Mouse (Mus musculus): ENCODE measurements around the gene Agk.
A peak's percentile ranks its signal among the peaks of the same experiment; 100 is the strongest.

Agk gene

GRCm38 (mm10) chr6:40324897-40325841 lies at the start of gene Agk:
Gene Agk, plus strand, starts transcription at chr6:40325172.
- DNase-seq (ENCODE audit: low spot score) = peak; percentile 80

- DNase-seq (ENCODE audit: low spot score) = no peak
Observed at GRCm38 (mm10) chr6:40300707-40301106, 24.3 kb upstream of the Agk start.

DNA sequence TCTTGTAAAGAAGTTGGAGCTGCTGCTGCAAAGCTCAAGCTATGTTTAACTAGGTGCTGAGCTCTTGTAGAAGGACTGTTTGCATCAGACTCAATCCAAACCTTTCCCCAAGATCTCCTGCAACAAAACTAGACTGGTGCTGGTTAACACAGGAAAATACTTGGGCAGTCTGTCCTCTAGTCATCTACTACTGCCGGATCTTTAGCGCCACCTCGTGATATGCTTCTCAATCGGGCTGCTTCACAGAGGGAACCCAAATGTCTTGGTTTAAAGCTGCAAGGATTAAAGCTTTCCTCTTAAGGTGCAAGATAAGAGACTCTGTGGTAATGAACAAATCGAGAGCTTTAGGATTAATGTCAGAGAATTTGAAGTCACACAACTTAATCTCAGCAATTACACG lies 21.6 kb upstream of the Agk start:
- peak; percentile 12 for DNase-seq (ENCODE audit: low spot score)

DNA sequence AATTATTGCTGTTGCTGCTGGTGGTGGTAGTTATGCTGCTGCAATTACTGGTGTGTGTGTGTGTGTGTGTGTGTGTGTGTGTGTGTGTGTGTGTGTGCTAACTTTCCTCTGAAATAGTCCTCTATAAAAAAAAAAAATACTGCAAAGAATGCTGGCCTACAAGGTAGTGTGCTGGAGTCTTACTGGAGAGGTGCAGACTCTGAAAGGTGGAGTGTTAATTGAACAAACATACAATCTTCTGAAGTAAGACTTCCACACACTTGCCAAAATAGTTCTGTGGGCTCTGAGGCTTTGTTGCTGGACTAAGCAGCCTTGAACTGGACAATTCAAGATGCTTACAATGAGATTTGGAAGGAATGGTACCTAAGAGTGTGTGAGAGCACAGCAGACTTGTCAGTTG lies 20.0 kb upstream of the Agk start:
- no peak for DNase-seq (ENCODE audit: low spot score)

DNA sequence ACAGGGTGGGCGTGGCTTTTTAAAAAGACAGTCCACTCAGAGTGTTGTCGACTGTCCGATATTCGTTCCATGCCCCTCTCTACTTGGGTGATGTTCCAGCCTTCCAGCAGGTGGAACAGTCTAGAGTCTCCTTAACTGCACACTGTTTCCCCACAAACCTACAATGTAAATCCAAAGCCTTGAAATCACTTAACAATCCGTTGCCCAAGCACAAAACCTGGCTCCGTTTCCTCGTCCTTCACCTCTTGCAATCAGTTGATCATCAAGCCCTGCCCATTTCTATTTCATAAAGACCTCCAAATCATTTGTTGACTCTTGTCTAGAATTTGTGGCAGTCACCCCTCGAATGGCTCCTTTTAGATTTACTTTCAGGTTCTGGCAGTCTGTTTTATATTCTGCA lies 1.4 kb downstream of the Agk start:
- no peak for DNase-seq (ENCODE audit: low spot score)

DNA sequence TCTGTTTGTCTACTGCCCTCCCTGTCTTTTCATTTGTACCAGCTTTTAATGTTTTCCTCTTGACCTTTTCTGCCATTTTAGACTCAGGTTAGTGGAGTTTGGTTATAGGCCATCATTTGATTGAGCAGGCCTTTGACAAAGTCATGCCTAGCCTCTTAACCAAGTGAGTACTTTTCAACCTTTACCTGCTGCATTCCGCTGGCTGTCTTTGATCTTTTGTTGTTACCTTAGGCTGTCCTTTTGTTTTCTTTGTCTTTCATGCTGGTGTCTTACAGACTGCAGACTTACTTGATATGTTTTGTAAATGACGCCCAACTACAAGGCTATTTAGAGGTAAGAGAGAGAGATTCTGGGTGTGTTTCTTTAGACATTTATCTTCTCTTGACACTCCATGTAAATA lies 8.5 kb downstream of the Agk start:
- DNase-seq (ENCODE audit: low spot score) = no peak

DNA sequence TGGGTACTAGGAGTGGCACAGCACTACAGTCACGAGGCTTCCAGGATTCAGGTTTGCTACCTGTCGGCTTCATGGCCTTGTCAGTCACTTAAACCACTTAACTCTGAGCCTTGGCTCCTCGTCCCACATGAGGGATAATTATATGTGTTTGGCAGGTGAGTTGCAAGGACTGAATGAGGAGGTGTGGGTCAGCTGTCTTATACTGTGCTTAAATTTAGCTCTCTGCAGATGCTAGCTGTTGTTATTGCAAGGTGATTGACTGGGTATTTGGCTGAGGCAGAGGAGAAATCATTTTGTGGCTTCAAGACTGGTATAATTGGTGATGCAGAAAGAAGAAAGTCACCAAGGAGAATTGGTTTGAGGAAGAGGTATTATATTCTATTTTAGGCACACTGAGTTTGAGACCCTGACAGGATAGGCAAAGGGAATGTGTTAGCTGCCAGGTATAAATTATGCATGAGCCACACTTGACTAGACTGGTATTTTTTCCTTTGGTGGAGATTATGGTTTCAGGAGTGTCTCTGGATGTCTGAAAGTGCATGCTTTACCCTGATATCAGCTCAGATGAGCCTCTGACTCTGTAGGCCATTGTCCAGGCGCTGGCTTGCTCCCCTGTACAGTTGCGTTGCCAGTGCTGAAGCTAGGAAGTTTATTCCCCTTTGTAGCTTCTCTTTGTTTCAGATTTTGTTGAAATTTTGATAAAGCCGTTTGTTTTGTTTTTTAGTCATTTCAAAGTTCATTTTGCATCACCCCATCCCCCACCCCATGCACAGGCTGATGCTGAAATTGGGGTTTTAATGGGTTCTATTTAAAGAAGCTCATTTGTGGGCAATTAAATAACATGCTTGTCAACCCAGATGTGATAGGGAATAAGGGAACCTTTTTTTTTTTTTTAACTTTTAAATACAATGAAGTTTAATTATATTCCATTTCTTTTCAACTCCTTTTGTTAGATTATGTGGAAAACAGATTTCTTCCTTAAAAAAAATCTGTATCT lies 12.1 kb downstream of the Agk start:
- no peak for DNase-seq (ENCODE audit: low spot score)

- peak; percentile 10 for DNase-seq (ENCODE audit: low spot score)
Observed at GRCm38 (mm10) chr6:40346959-40347771, 22.2 kb downstream of the Agk start.

DNA sequence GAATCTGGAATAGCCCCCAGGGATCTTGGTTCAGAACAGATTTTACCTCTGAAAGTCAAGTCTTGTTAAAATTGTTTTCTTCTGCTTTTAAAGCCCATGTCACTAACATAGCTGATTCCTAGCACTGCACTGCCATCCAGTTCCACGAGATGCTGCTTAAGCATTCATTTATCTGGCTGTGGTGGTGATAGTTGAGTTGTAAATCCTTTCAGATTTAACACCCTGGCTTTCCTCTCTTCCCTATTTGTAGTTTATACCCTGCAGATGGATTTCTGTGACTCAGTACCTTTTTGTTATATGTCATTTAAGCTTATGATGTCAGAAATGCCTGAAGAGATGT lies 22.8 kb downstream of the Agk start:
- DNase-seq (ENCODE audit: low spot score) = no peak

- no peak for DNase-seq (ENCODE audit: low spot score)
Observed at GRCm38 (mm10) chr6:40350041-40350440, 25.1 kb downstream of the Agk start.

GRCm38 (mm10) chr6:40350856-40351255 lies 25.9 kb downstream of the Agk start:
- DNase-seq (ENCODE audit: low spot score) = no peak

GRCm38 (mm10) chr6:40353360-40353759 lies 28.4 kb downstream of the Agk start:
- DNase-seq (ENCODE audit: low spot score) = no peak

DNA sequence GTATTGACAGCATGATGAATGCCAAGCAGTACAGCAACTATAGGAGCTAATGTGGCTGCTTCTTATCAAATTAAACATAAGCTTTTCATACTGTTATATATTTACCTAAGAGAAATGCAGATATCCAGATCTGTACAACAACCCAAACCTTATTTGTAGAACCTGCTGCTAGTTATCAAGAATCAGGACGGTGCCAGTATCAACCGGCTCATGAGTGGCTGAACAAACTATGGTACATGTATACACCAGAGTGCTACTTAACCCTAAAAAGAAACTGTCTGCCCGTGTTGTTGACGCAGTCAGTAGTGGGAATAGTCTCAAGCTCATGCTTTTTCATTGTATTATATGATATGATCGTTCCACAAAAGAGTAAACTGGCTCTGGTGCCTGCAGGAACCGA lies 46.1 kb downstream of the Agk start:
- DNase-seq (ENCODE audit: low spot score) = no peak

DNA sequence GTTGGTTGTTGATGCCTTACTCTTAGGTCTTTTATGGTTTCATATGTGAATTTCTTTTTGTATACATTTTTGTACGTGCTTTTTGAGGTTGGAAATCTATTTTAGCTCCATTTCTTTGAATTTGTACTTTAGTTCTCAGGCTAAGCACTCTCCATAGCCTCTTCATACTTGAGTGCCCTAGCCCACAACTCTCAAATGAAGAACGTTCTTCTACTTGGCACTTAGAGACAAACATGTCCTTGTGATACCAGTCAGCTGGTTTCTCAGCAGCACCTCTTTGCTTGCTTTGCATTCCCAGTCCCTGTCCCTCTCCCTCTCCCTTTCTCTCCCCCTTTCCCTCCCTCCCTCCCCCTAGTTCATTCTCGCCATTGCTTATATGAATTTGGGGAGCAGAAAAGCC lies 55.2 kb downstream of the Agk start:
- DNase-seq (ENCODE audit: low spot score) = no peak

DNA sequence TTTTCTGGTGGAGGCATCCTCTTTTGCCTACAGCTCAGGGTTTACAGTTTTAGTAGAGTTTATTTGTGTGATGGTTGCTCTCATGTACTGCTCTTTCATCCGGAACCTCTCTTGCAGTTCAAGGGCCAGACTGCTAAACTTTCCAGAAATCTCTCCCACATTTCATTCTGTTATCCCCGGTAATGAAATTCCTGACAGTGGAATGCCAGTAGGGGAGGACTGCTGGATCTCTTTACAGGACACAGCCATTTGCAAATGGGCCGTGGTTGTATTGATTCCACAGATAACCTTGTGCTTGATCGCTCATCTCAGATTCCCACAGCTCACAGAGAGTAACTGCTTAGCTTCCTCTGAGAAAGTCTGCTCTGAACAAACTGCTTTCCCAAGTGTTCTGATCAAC lies 56.9 kb downstream of the Agk start:
- DNase-seq (ENCODE audit: low spot score) = no peak

- no peak for DNase-seq (ENCODE audit: low spot score)
Observed at GRCm38 (mm10) chr6:40385682-40386081, 60.7 kb downstream of the Agk start.

DNA sequence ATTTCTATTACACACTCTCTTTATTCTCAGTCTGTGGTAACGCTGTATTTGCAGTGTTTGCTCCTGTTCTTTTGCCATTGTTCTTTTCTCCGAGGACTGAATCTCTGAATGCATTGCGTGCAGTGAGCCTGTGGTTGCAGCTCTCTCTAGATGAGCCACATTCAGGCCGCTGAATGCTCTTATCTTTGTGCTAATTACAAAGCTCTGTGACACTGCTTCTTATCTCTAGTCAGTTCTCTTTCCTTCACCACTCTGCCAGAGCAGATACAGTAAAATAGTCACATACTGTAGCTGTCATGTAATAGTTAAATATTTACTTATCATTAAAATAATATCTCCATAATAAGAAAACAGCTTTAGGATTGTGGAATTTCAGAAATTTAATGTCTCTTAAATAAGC lies 63.7 kb downstream of the Agk start:
- no peak for DNase-seq (ENCODE audit: low spot score)

DNA sequence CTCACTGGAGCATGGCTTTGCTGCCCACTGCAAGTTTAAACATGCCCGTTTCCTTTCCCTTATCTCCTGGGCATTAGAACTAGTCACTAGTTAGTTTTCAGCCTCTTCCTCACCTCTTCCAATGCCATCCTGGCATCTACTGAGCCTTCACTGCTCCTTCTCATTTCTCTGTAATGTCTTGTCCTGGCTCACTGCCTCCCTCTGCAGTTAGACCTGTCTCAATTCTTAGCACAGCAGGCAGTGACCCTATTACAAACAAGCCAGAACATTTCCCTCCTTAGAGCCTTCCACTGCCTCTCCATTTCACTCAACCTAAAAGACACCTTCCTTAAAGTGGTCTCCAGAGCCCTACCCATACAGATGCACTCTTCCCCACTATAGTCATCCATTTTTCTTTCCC lies 66.0 kb downstream of the Agk start:
- no peak for DNase-seq (ENCODE audit: low spot score)

DNA sequence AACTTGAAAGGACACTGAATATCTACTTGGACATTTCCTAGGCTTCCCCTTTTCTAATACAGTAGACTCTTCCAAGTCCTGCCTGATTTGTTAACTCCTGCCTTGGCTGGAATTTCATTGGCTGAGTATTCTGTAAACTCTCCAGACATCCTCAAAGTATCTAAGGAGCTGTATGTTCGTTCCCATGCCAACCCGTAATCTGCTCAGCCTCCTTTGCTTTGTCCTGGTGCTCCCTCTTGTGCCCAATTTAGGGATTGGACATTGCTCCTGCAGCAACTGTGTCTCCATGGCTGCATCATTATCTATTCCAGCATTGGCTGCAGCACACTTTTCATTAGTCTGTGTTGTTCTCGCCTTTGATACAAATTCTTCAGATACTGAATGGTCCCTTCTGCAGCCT lies 68.2 kb downstream of the Agk start:
- DNase-seq (ENCODE audit: low spot score) = peak; percentile 45

GRCm38 (mm10) chr6:40402031-40402430 lies 77.1 kb downstream of the Agk start:
- no peak for DNase-seq (ENCODE audit: low spot score)

- DNase-seq (ENCODE audit: low spot score) = no peak
Observed at GRCm38 (mm10) chr6:40403640-40404285, 78.8 kb downstream of the Agk start.

DNA sequence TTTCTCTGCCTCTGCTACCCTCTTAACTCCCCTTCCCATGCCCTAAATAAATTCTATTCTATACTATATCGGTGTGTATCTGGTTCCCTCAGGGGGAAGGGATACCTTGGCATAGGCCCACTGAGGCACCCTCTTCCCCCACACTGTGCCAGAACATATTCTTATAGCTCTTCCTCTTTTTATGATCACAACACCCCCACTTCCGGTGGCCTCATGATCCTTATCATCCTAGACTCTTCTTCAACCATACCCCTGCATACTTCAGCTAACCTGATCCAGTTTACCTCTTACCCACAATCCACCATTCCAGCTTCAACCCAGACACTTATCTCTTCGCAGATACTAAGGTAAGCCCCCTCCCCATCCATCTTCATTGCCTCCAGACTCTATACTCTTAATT lies 86.1 kb downstream of the Agk start:
- DNase-seq (ENCODE audit: low spot score) = no peak
